Mouse (Mus musculus) liver, embryonic 15.5 days (tissue): ENCODE measurements at regions not wholly inside any gene's neighbourhood (a gene's known extent, or its start where the extent isn't known, plus 50 kb on each side); places are given as distances from the start of the nearest gene placed in this dataset.

Experiments used
- ATAC-seq: fragments of 200-750 bp; cut with Nextera tagmentation; 2 replicates; pipeline ENCODE4 v1.8.0; 2017; ENCODE audit warnings: moderate number of reproducible peaks, mild to moderate bottlenecking, moderate library complexity; ENCODE audit not compliant: insufficient read depth
- H3K27ac ChIP-seq: fragments of 300-500 bp; sonication (generic); replicated peaks from 2 replicates; pipeline ENCODE4 v1.5.1; 2015; ENCODE audit warnings: mild to moderate bottlenecking, inconsistent platforms
- H3K27me3 ChIP-seq: fragments of 300-500 bp; sonication (generic); 2 replicates; pipeline ENCODE4 v1.6.1; 2015; ENCODE audit warnings: mild to moderate bottlenecking, inconsistent platforms
- H3K36me3 ChIP-seq: fragments of 300-500 bp; sonication (generic); replicated peaks from 2 replicates; pipeline ENCODE4 v1.6.1; 2015; ENCODE audit warnings: moderate library complexity, mild to moderate bottlenecking, inconsistent platforms
- H3K4me1 ChIP-seq: fragments of 300-500 bp; sonication (generic); replicated peaks from 2 replicates; pipeline ENCODE4 v1.6.1; 2015; ENCODE audit warnings: inconsistent platforms
- H3K4me2 ChIP-seq: fragments of 300-500 bp; sonication (generic); 2 replicates; pipeline ENCODE4 v1.6.1; 2015; ENCODE audit warnings: moderate library complexity, mild to moderate bottlenecking, inconsistent platforms
- H3K4me3 ChIP-seq: fragments of 300-500 bp; sonication (generic); replicated peaks from 2 replicates; pipeline ENCODE4 v1.5.1; 2015; ENCODE audit warnings: mild to moderate bottlenecking, inconsistent platforms
- H3K9ac ChIP-seq: fragments of 300-500 bp; sonication (generic); 2 replicates; pipeline ENCODE4 v1.6.1; 2015; ENCODE audit warnings: moderate library complexity, mild to moderate bottlenecking, inconsistent platforms
- H3K9me3 ChIP-seq: fragments of 300-500 bp; sonication (generic); replicated peaks from 2 replicates; pipeline ENCODE4 v1.6.1; 2016; ENCODE audit warnings: inconsistent platforms
- WGBS: fragments of 180-500 bp; shearing (Covaris S2); methylation state at CpG from one replicate; pipeline ENCODE4 v1.1.7; 2015; ENCODE audit warnings: mixed read lengths; ENCODE audit not compliant: insufficient replicate concordance; 5-methylcytosine and 5-hydroxymethylcytosine counted together

DNA sequence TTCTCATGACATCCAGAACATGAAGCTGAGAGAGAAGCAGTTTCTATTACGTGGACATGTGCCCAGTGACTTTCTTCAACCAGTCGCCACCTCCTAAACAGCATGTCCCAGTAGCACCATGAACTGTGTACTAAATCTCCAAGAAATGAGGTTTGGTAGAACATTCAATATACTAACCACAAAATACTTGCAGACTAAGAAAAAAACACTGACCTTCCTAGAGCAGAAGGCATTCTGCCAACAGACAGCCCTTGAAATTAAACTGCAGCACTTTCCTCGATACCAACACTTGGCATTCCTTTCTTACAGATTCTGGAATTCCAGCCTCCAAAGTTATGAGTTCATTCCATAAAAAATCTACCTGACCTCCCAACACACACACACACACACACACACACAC lies 166.6 kb downstream of the Atp6ap1l start:
- no peaks in the 10 kb centered on the region for H3K4me1 ChIP-seq

GRCm38 (mm10) chr13:90733265-90733664 lies 171.9 kb downstream of the Atp6ap1l start:
- WGBS, result 89% methylated on average over 3 of the region's 3 CpGs
- ATAC-seq, result no peak

More for the DNA sequence above, 166.6 kb downstream of the Atp6ap1l start:
- ATAC-seq, result no peak
- no peaks in the 10 kb centered on the region for H3K36me3 ChIP-seq
- no peak overlapping the region for H3K4me2 ChIP-seq
- no peaks in the 10 kb centered on the region for H3K9me3 ChIP-seq
- 59% methylated on average over 3 of the region's 3 CpGs for WGBS
- no peak overlapping the region for H3K27ac ChIP-seq
- H3K9ac ChIP-seq, result no peak overlapping the region
- no peak overlapping the region for H3K4me3 ChIP-seq
- no peaks in the 10 kb centered on the region for H3K27me3 ChIP-seq

DNA sequence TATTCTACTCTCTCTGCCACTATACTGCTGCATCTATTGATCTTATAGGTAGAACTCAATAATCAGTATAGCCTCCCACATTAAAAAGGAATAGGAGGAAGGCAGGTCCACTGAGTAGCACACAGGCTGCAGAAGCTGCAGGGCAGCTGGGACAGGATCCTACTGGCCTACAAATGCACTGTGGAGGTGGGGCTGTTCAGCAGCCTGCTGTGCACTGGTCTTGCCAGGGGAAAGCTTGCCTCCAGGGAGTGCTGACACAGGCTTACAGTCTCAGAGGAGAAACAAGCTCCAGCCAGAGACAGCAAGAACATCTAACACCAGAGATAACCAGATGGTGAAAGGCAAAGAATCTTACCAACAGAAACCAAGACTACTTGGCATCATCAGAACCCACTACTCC lies 176.1 kb downstream of the Atp6ap1l start:
- no peak overlapping the region for H3K4me2 ChIP-seq
- no peaks in the 10 kb centered on the region for H3K4me1 ChIP-seq
- H3K9me3 ChIP-seq, result no peaks in the 10 kb centered on the region
- no peak overlapping the region for H3K27ac ChIP-seq
- ATAC-seq, result no peak
- H3K27me3 ChIP-seq, result no peaks in the 10 kb centered on the region
- H3K9ac ChIP-seq, result no peak overlapping the region
- no peak overlapping the region for H3K4me3 ChIP-seq
- H3K36me3 ChIP-seq, result no peaks in the 10 kb centered on the region

More at GRCm38 (mm10) chr13:90733265-90733664, 171.9 kb downstream of the Atp6ap1l start:
- no peak overlapping the region for H3K9ac ChIP-seq
- no peaks in the 10 kb centered on the region for H3K36me3 ChIP-seq
- H3K4me3 ChIP-seq, result no peak overlapping the region
- no peak overlapping the region for H3K27ac ChIP-seq
- no peaks in the 10 kb centered on the region for H3K9me3 ChIP-seq
- H3K4me2 ChIP-seq, result no peak overlapping the region
- H3K27me3 ChIP-seq, result no peaks in the 10 kb centered on the region
- no peaks in the 10 kb centered on the region for H3K4me1 ChIP-seq

GRCm38 (mm10) chr13:90727816-90728215 lies 177.3 kb downstream of the Atp6ap1l start:
- no peaks in the 10 kb centered on the region for H3K4me1 ChIP-seq
- H3K27me3 ChIP-seq, result no peaks in the 10 kb centered on the region
- ATAC-seq, result no peak
- H3K27ac ChIP-seq, result no peak overlapping the region
- H3K36me3 ChIP-seq, result no peaks in the 10 kb centered on the region
- 62% methylated on average over 4 of the region's 4 CpGs for WGBS
- no peak overlapping the region for H3K4me3 ChIP-seq
- H3K9ac ChIP-seq, result no peak overlapping the region
- no peaks in the 10 kb centered on the region for H3K9me3 ChIP-seq
- no peak overlapping the region for H3K4me2 ChIP-seq

DNA sequence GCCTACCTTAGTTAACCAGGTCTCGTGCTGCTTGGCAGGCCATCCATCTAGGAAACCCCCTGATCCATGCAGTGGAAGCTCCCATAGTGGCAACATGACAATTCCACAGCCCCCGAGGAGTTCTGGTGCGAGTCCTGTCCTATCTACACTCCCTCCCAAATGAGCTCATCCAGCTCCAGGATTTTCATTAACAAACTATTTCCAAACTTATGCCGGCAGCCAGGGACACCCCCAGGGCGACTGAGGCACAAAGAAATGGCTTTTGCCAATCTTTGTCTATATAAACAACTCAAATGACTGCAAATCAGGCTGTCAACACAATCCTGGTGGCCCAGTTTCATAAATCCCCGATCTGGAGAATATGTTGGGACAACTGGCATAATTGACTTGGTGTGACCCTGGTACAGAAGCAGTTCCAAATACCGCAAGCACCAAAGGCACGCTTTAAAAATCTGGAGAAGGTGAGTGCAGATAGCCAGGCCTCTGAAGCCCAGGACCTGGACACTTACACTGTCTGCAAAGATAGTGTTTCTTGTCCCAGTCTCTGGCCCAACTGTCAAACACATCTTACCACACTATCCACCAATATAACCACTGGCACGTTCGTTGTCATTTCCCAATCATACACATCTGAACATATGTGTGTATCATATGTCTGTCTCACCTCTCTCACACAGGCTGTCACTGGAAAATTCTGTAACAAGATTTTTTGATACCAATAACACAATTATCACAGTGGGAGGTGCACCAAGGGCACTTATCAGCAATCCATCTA lies 179.9 kb downstream of the Atp6ap1l start:
- Histone ChIP-seq H3K27ac (no peak overlapping the region), H3K9me3 (no peaks in the 10 kb centered on the region), H3K4me1 (no peaks in the 10 kb centered on the region), H3K27me3 (no peaks in the 10 kb centered on the region), H3K9ac (no peak overlapping the region), H3K36me3 (no peaks in the 10 kb centered on the region), H3K4me2 (no peak overlapping the region), H3K4me3 (no peak overlapping the region)
- ATAC-seq, result no peak
- 59% methylated on average over 10 of the region's 10 CpGs for WGBS

DNA sequence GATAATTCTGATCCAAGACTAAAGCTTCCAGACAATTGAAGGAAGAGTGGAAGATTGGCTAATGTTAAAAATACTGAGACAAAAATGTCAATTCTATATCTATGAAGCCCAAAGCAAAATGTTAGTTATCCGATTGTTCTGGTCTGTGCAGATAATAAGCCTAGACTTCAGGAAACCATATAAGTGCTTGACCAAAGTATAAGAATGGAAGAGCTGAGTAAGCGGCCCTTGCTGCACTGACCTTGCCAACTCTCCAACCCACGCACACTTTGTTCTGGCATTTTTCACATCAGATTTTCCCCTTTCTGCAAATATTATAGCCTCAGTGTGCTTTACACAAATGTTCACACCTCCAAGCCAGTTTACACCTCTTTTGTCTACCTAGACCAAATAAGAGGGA lies 180.6 kb downstream of the Atp6ap1l start:
- Histone ChIP-seq H3K9ac (no peak overlapping the region), H3K27ac (no peak overlapping the region), H3K4me2 (no peak overlapping the region), H3K9me3 (no peaks in the 10 kb centered on the region), H3K4me3 (no peak overlapping the region), H3K27me3 (no peaks in the 10 kb centered on the region), H3K4me1 (no peaks in the 10 kb centered on the region), H3K36me3 (no peaks in the 10 kb centered on the region)
- ATAC-seq, result no peak
- 64% methylated on average over 3 of the region's 3 CpGs for WGBS

- no peak for ATAC-seq
- no peak overlapping the region for H3K4me2 ChIP-seq
- no peak overlapping the region for H3K9ac ChIP-seq
- 58% methylated on average over 3 of the region's 3 CpGs for WGBS
- H3K27me3 ChIP-seq, result no peaks in the 10 kb centered on the region
- H3K4me1 ChIP-seq, result no peaks in the 10 kb centered on the region
- no peaks in the 10 kb centered on the region for H3K9me3 ChIP-seq
- H3K4me3 ChIP-seq, result no peak overlapping the region
- H3K36me3 ChIP-seq, result no peaks in the 10 kb centered on the region
- H3K27ac ChIP-seq, result no peak overlapping the region
Measured at GRCm38 (mm10) chr13:90723533-90723898, 181.6 kb downstream of the Atp6ap1l start.

DNA sequence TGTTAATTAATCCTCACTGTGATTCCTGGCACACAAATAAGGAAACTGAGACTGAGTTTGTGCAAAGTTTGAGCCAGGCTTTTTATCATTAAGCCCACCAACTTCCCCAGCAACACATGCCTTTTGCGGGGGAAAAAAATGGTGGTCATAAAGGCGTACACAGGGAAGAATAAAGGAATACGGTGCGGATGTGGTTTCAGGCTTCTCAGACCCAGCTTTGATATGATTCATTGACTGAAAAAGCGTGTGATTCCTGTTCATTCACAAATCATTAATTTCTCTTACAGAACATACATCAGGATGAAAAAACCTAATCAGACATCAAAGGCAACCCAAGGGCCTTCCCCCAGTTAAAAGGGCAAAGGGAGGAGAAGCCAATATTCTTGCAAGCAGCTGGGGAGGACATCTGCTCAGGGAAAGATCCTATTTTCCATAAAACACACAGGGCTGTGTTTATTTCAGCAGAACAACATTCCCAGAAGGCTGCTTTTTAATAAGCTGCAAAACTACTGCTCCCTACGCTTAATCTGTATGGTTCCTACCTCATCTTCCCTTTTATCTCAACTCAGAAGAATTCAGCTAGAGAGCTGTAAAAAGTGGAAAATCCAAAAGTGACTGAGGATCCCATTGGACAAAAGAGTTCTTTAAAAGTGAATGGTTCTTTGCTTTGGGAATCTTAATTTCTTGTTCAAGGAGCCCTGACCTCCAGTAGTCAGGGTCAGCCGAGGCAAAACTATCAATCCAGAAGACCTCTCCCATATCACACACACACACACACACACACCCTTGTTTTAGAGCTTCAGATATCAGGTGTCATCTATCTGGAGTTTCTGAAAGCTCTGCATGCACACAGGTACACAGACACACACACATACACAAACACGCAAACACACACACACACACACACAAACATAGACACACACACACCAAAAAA lies 182.3 kb downstream of the Atp6ap1l start:
- H3K4me2 ChIP-seq, result no peak overlapping the region
- H3K27me3 ChIP-seq, result no peaks in the 10 kb centered on the region
- no peak overlapping the region for H3K9ac ChIP-seq
- no peak overlapping the region for H3K27ac ChIP-seq
- H3K4me3 ChIP-seq, result no peak overlapping the region
- no peaks in the 10 kb centered on the region for H3K4me1 ChIP-seq
- ATAC-seq, result no peak
- no peaks in the 10 kb centered on the region for H3K36me3 ChIP-seq
- H3K9me3 ChIP-seq, result no peaks in the 10 kb centered on the region
- WGBS, result 70% methylated on average over 8 of the region's 8 CpGs

- no peak overlapping the region for H3K27ac ChIP-seq
- 64% methylated on average over 2 of the region's 2 CpGs for WGBS
Measured at GRCm38 (mm10) chr13:90684324-90684723, 220.8 kb downstream of the Atp6ap1l start.

DNA sequence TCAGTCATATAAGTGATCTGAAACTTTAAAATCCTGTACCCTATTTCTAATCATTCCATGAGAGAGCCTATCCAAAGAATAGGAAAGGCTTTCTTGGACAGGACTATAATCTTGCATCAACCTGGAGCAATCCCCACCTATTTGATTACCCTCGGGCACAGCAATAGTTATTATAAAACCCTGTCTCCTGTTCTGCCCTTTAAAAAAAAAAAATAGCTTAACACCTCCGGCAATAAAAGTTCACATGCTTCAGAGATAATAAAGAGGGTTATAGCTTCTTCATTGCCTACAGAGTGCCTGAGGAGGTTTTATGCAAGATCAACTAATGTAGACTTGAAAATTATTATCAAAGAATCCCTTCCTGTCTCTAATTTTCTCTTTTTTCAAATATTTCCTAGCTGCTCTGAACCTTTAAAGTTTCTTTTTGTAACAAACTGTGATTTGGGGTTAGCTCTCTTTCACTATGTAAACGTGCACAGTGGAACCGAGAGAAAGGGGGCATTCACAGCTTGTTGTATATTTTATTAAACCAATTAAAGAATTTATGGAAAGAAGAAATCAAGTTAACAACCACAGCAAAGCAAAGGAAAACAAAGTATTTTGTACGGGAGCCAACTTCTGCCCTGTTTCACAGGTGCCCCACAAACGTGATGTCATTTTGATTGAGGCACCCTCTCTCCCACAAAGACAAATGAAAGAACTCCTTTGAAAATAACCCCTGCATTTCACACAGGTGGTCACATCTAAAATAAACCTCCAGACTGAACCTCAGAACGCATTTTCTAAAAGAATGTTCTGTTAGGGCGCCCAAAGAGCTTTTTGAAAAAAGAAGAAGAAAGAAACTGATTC lies 225.8 kb downstream of the Atp6ap1l start:
- ATAC-seq, result no peak
- WGBS, result 51% methylated on average over 8 of the region's 8 CpGs
- Histone ChIP-seq H3K9me3 (no peaks in the 10 kb centered on the region), H3K27ac (no peak overlapping the region), H3K36me3 (no peaks in the 10 kb centered on the region), H3K27me3 (no peaks in the 10 kb centered on the region), H3K4me1 (no peaks in the 10 kb centered on the region), H3K4me3 (no peak overlapping the region), H3K9ac (no peak overlapping the region), H3K4me2 (no peak overlapping the region)

More at GRCm38 (mm10) chr13:90684324-90684723, 220.8 kb downstream of the Atp6ap1l start:
- ATAC-seq, result no peak
- Histone ChIP-seq H3K4me3 (no peak overlapping the region), H3K9me3 (no peaks in the 10 kb centered on the region), H3K4me2 (no peak overlapping the region), H3K9ac (no peak overlapping the region), H3K27me3 (no peaks in the 10 kb centered on the region), H3K4me1 (no peaks in the 10 kb centered on the region), H3K36me3 (no peaks in the 10 kb centered on the region)

DNA sequence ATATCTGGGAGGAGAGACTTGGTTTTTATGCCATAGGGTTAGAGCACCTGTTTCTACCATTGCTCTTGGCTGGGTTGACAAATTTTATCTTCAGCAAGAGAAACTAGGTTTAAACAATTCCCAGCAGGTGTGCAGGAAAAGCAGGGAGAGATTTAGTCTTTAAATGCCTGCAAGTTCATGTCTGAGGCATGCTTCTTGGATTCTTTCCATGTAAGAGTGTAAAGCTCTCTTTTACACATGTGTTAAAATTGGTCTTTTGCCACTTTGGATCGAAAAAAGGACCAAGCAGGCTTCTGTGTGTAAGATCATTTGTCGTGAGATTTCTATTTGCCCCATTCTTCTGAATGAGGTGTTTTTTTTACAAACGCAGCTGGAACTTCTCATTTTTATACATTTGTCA lies 231.3 kb downstream of the Atp6ap1l start:
- Histone ChIP-seq H3K9me3 (no peaks in the 10 kb centered on the region), H3K4me3 (no peak overlapping the region), H3K4me2 (no peak overlapping the region), H3K4me1 (no peaks in the 10 kb centered on the region), H3K36me3 (no peaks in the 10 kb centered on the region), H3K27ac (no peak overlapping the region), H3K27me3 (no peaks in the 10 kb centered on the region), H3K9ac (no peak overlapping the region)
- 29% methylated on average over 3 of the region's 3 CpGs for WGBS
- ATAC-seq, result no peak
